Mouse (Mus musculus): ENCODE measurements around the gene Phf21a.

- TF ChIP-seq EP300 (optimal IDR thresholded peaks at IDR 0.05), result no peak
- TF ChIP-seq CTCF (IDR thresholded peaks at IDR 0.05; ENCODE audit: low read depth), result peak; percentile 75
These were observed 37.1 kb upstream of the Phf21a start for GRCm38 (mm10) chr2:92055831-92056236.

Data from stomach, postnatal 0 days (tissue).